Mouse (Mus musculus): ENCODE data around the gene Pus7l. TPM values are rescaled to one million over a fixed set of nuclear protein-coding genes. Genes with fewer than 3 reads are reported as not detected.

Gene Pus7l
- polyA plus RNA-seq, 1 experiment from 2014 or later: 10.1 TPM

DNA sequence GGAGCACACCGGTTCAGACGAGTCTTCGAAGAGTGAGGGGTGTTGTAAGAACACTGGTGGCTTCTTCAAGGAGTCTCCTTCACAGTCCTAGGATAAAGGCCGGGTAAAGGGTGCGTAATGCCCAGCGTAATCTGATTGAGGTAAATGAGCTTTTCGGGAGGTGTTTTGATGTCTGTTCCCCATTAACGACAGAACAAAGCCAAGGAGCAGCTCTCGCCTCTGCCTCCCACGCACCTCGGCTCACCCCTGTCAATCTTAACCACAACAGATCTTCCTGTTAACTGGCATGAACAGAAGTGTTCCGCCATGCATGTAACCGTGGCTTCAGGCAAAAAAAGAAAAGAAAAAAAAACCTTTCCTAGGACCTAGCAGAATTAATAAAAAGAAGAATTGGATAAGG lies 64.6 kb downstream of the Pus7l start:
- Histone ChIP-seq H3K9me3 (ENCODE audit: control insufficient read depth, low read length) (no peaks in the 10 kb centered on the region), H3K36me3 (ENCODE audit: control insufficient read depth, insufficient read depth, low read length) (no peaks in the 10 kb centered on the region), H3K27me3 (replicated peaks; ENCODE audit: control insufficient read depth, insufficient read depth, low read length) (no peaks in the 10 kb centered on the region), H3K4me2 (ENCODE audit: low read length) (no peak overlapping the region), H3K27ac (ENCODE audit: low read depth) (no peak overlapping the region), H3K9ac (ENCODE audit: low read length) (no peak overlapping the region), H3K4me1 (replicated peaks; ENCODE audit: control insufficient read depth, insufficient read depth, low read length) (no peaks in the 10 kb centered on the region; the same call in 1 of the 2 replicates), H3K4me3 (ENCODE audit: low read depth, low read length) (no peak overlapping the region)
- no peak for ATAC-seq (replicated peaks; ENCODE audit: low FRiP score, low TSS enrichment, low read depth)
- no peak for DNase-seq (ENCODE audit: low spot score)
- WGBS: 62% methylated on average over 13 of the region's 13 CpGs

DNA sequence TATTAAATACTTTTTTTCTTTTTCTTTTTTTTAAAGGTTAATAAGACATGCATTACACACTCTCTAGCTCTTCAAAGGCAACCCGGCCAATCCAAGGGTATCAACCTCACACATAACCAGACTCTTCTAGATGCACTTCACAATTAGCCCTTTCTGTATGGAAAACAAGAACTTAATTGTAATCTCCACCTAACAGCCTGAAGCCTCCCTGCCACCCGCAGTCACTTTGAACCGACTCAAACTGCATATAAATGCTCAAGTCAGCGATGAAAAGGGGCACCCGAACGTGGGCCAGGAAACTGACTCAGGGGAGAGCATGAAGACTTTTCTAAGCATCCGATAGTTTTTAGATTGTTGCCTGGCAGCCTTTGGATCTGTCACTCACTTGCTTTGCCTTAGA lies 66.1 kb downstream of the Pus7l start:
- DNase-seq (ENCODE audit: low spot score) (no peak), ATAC-seq (replicated peaks; ENCODE audit: low FRiP score, low TSS enrichment, low read depth) (no peak)
- 77% methylated on average over 7 of the region's 7 CpGs for WGBS
- Histone ChIP-seq H3K9ac (ENCODE audit: low read length) (no peak overlapping the region), H3K36me3 (ENCODE audit: control insufficient read depth, insufficient read depth, low read length) (no peaks in the 10 kb centered on the region), H3K27ac (ENCODE audit: low read depth) (no peak overlapping the region), H3K4me2 (ENCODE audit: low read length) (no peak overlapping the region), H3K27me3 (replicated peaks; ENCODE audit: control insufficient read depth, insufficient read depth, low read length) (no peaks in the 10 kb centered on the region), H3K4me3 (ENCODE audit: low read depth, low read length) (no peak overlapping the region), H3K4me1 (replicated peaks; ENCODE audit: control insufficient read depth, insufficient read depth, low read length) (no peaks in the 10 kb centered on the region; the same call in 1 of the 2 replicates), H3K9me3 (ENCODE audit: control insufficient read depth, low read length) (no peaks in the 10 kb centered on the region)

DNA sequence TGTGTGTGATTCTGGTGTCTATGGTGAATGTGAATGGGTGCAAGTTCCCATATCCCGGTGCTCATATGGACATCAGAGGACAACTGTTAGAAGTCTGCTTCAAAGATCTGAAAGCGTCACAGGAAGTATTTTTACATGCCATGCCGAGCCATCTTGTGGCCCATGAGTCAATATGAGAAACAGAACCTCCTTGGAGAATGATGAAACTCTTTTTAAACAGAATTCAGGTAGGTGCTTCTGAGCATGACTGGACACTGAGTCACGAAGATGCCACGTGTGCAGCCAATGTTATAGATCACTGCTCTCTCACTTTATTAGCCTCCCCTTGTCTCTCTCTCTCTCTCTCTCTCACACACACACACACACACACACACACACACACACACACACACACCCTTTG lies 67.4 kb downstream of the Pus7l start:
- DNase-seq (ENCODE audit: low spot score): no peak
- H3K9ac ChIP-seq (ENCODE audit: low read length): no peak overlapping the region
- 81% methylated on average over 5 of the region's 5 CpGs for WGBS
- no peak for ATAC-seq (replicated peaks; ENCODE audit: low FRiP score, low TSS enrichment, low read depth)
- no peaks in the 10 kb centered on the region for H3K9me3 ChIP-seq (ENCODE audit: control insufficient read depth, low read length)
- no peak overlapping the region for H3K4me2 ChIP-seq (ENCODE audit: low read length)
- no peak overlapping the region for H3K4me3 ChIP-seq (ENCODE audit: low read depth, low read length)
- H3K27me3 ChIP-seq (replicated peaks; ENCODE audit: control insufficient read depth, insufficient read depth, low read length): no peaks in the 10 kb centered on the region
- no peaks in the 10 kb centered on the region; the same call in 1 of the 2 replicates for H3K4me1 ChIP-seq (replicated peaks; ENCODE audit: control insufficient read depth, insufficient read depth, low read length)
- H3K27ac ChIP-seq (ENCODE audit: low read depth): no peak overlapping the region
- H3K36me3 ChIP-seq (ENCODE audit: control insufficient read depth, insufficient read depth, low read length): no peaks in the 10 kb centered on the region

Other genes with a start within 250 kb of the Pus7l start
- 3.9 and 4.6 TPM in 2 replicates for gene Adamts20, start 78.1 kb downstream of the Pus7l start, polyA plus RNA-seq (2014; fragmentation: Nextera tagmentation; extraction: Ambion mirVana)
- gene Irak4, start 96 bp upstream of the Pus7l start, polyA plus RNA-seq (2014; fragmentation: Nextera tagmentation; extraction: Ambion mirVana): 8.9 and 9.2 TPM in 2 replicates
- gene Twf1, start 46.3 kb upstream of the Pus7l start, polyA plus RNA-seq (2014; fragmentation: Nextera tagmentation; extraction: Ambion mirVana): 97.9 and 101 TPM in 2 replicates
- 2.5 and 3.1 TPM in 2 replicates for gene Tmem117, start 85.7 kb upstream of the Pus7l start, polyA plus RNA-seq (2014; fragmentation: Nextera tagmentation; extraction: Ambion mirVana)